Mouse (Mus musculus) CH12.LX (cell line): ENCODE measurements around the gene Bivm. TPM values are rescaled to one million over a fixed set of nuclear protein-coding genes. Genes with fewer than 3 reads are reported as not detected.
A peak's percentile ranks its signal among the peaks of the same experiment; 100 is the strongest.

Source experiments
- DNase-seq: peaks from one replicate; pipeline ENCODE4 v3.0.0-alpha.2; 2013; ENCODE audit errors: extremely low read depth
- H3K27ac ChIP-seq: 2 replicates; pipeline ENCODE4 v1.5.1; 2012; ENCODE audit warnings: low read depth, mild to moderate bottlenecking, control low read depth, moderate library complexity; ENCODE audit not compliant: insufficient read depth
- H3K27me3 ChIP-seq: replicated peaks from 2 replicates; pipeline ENCODE3; 2012; ENCODE audit warnings: inconsistent platforms
- H3K36me3 ChIP-seq, 2 experiments: replicated peaks in 1 of 2; 2 replicates each; pipeline versions ENCODE3 to v1.6.1; 2012; ENCODE audit warnings: inconsistent platforms in 1 of 2, low read length in 1 of 2, mild to moderate bottlenecking in 1 of 2, mixed read lengths in 1 of 2, moderate library complexity in 1 of 2; ENCODE audit not compliant: control insufficient read depth in 1 of 2, insufficient read depth in 1 of 2
- H3K4me1 ChIP-seq, 2 experiments: 2 replicates each; pipeline ENCODE4 v1.6.1; 2012; ENCODE audit warnings: inconsistent platforms in 1 of 2, moderate library complexity in 1 of 2; ENCODE audit not compliant: insufficient read depth in 2 of 2, control insufficient read depth in 1 of 2
- H3K4me2 ChIP-seq: 2 replicates; pipeline ENCODE4 v1.6.1; 2012; ENCODE audit warnings: low read depth, mild to moderate bottlenecking, control low read depth; ENCODE audit not compliant: poor library complexity, insufficient read depth, severe bottlenecking
- H3K4me3 ChIP-seq, 3 experiments: fragments of 150-350 bp in 1 of 3; sonication (generic) in 1 of 3; replicated peaks in 1 of 3; 2 replicates each; pipeline versions ENCODE3 to v1.5.1; 2011 to 2012; ENCODE audit warnings: low read depth in 2 of 3, low read length in 2 of 3, mild to moderate bottlenecking in 2 of 3, moderate library complexity in 2 of 3, control low read depth in 1 of 3, improper control_type of control experiment in 1 of 3, inconsistent platforms in 1 of 3, mixed read lengths in 1 of 3; ENCODE audit not compliant: poor library complexity in 1 of 3
- H3K79me2 ChIP-seq: replicated peaks from 2 replicates; pipeline ENCODE4 v1.6.1; 2012; ENCODE audit warnings: mild to moderate bottlenecking, moderate library complexity; ENCODE audit not compliant: control insufficient read depth, poor library complexity, insufficient read depth, severe bottlenecking; ENCODE audit errors: extremely low read depth
- H3K9ac ChIP-seq: 2 replicates; pipeline ENCODE4 v1.6.1; 2012; ENCODE audit warnings: low read depth, mild to moderate bottlenecking, control low read depth, moderate library complexity; ENCODE audit not compliant: insufficient read depth
- H3K9me3 ChIP-seq: replicated peaks from 2 replicates; pipeline ENCODE3; 2012; ENCODE audit warnings: low read length, inconsistent platforms, mixed read lengths
- CTCF ChIP-seq, 2 experiments: IDR thresholded peaks in 1 of 2; conservative IDR thresholded peaks in 1 of 2; 2 replicates each; pipeline ENCODE4 v1.5.1; 2011 to 2012; ENCODE audit warnings: low read depth in 2 of 2, low read length in 2 of 2, improper control_type of control experiment in 1 of 2, inconsistent platforms in 1 of 2, mild to moderate bottlenecking in 1 of 2, moderate library complexity in 1 of 2
- EP300 ChIP-seq: IDR thresholded peaks from 2 replicates; pipeline ENCODE4 v1.6.1; 2011; ENCODE audit warnings: low read length, improper control_type of control experiment
- IRF4 ChIP-seq: IDR thresholded peaks from 2 replicates; pipeline ENCODE4 v1.6.1; 2014; ENCODE audit warnings: low read depth, mild to moderate bottlenecking, inconsistent platforms, low read length, improper control_type of control experiment
- JUND ChIP-seq: conservative IDR thresholded peaks from 2 replicates; pipeline ENCODE4 v1.6.1; 2011; ENCODE audit warnings: low read depth, low read length, improper control_type of control experiment
- MAZ ChIP-seq: IDR thresholded peaks from 2 replicates; pipeline ENCODE4 v1.6.1; 2012; ENCODE audit warnings: low read depth, mild to moderate bottlenecking, inconsistent platforms, low read length, improper control_type of control experiment, moderate library complexity
- MYC ChIP-seq: IDR thresholded peaks from 2 replicates; pipeline ENCODE4 v1.6.1; 2011; ENCODE audit warnings: low read depth, mild to moderate bottlenecking, improper control_type of control experiment, low read length
- PAX5 ChIP-seq: IDR thresholded peaks from 2 replicates; pipeline ENCODE4 v1.6.1; 2012; ENCODE audit warnings: low read length, inconsistent platforms, mixed read lengths
- RAD21 ChIP-seq: IDR thresholded peaks from 2 replicates; pipeline ENCODE4 v1.6.1; 2011; ENCODE audit warnings: low read depth, mild to moderate bottlenecking, low read length, improper control_type of control experiment, moderate library complexity
- SMC3 ChIP-seq: IDR thresholded peaks from 2 replicates; pipeline ENCODE4 v1.6.1; 2011; ENCODE audit warnings: low read depth, low read length, improper control_type of control experiment
- USF1 ChIP-seq: IDR thresholded peaks from 2 replicates; pipeline ENCODE4 v1.6.1; 2014; ENCODE audit warnings: low read depth, mild to moderate bottlenecking, inconsistent platforms, low read length, improper control_type of control experiment
- ZNF384 ChIP-seq: IDR thresholded peaks from 2 replicates; pipeline ENCODE4 v1.6.1; 2012; ENCODE audit warnings: low read depth, low read length, improper control_type of control experiment, inconsistent platforms
- dilution Hi-C: fragments of 300-500 bp; cut with MboI; formaldehyde crosslinking; loops from 2 replicates; pipeline ENCODE4 v1.14.3; 2020; ENCODE audit warnings: low sequenced_read_pairs; ENCODE audit not compliant: extremely low pct_unique_long_range_greater_than_20kb, extremely low pct_ligation_motif_present
- in situ Hi-C: fragments of 300-500 bp; cut with MboI; formaldehyde crosslinking; loops from 3 replicates; pipeline ENCODE4 v1.14.3; 2019; ENCODE audit warnings: low sequenced_read_pairs, low pct_ligation_motif_present, low pct_unique_long_range_greater_than_20kb, mixed read lengths
- polyA plus RNA-seq: library from polyadenylated mRNA; unstranded; fragments of >175 nt; gene quantifications from 2 replicates; pipeline ENCODE4 v1.2.1, GENCODE M21; 2012; ENCODE audit warnings: low read depth; ENCODE audit not compliant: insufficient read length
- total RNA-seq, 2 experiments: library from RNA; depleted of rRNA; stranded (reverse); fragments of 300-350 nt in 1 of 2; fragments of >200 nt in 1 of 2; gene quantifications; 2 replicates each; pipeline ENCODE4 v1.2.3; 2012 to 2014

Bivm gene
- total and polyA plus RNA-seq, 3 experiments, result 0.04 to 0.09 (median 0.05) TPM

DNA sequence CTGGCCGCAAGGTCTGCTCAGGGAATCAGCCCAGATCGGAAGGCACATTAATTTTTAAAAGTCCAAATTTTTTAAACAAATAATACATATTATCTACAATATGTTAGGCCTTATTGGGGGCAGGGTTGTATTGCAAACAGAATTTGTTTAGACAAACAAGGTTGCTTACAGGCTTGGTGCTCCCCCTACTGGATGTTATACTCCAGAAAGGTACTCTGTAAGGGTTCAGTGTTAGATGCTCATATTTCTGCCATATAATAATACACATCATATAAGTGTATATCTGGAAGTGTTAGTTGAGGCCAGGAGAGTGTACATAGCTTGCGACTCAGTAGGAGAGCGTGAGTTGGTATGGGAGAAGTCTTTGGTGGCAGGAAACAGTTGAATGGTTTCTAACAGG lies 36.5 kb downstream of the Bivm start:
- no peaks in the 10 kb centered on the region for H3K27me3 ChIP-seq
- H3K4me3 ChIP-seq, result no peak overlapping the region
- no peaks in the 10 kb centered on the region for H3K9me3 ChIP-seq
- TF ChIP-seq MAZ (no peak), MYC (no peak), SMC3 (peak; percentile 37), RAD21 (peak; percentile 57), CTCF (conservative IDR thresholded peaks at IDR 0.05 in 1 of 2, IDR thresholded peaks at IDR 0.05 in 1 of 2; ENCODE audit: low read depth in 2 of 2, low read length in 2 of 2) (peak; percentile 28 to 65; a peak in 3 of 4 replicates), IRF4 (no peak), JUND (no peak)
- TF ChIP-seq, all 38 proteins: peak for 3
- no peaks in the 10 kb centered on the region for H3K4me1 ChIP-seq
- H3K36me3 ChIP-seq, result peaks cover 15 to 31% of the 10 kb centered on the region in 2 experiments
- in situ Hi-C loops, result no loop called here
- H3K4me2 ChIP-seq, result no peak overlapping the region
- no peak overlapping the region for H3K9ac ChIP-seq
- no peaks in the 10 kb centered on the region; the same call in 1 of the 2 replicates for H3K79me2 ChIP-seq
- no peak overlapping the region for H3K27ac ChIP-seq
- dilution Hi-C loops, result no loop called here
- no peak for DNase-seq

DNA sequence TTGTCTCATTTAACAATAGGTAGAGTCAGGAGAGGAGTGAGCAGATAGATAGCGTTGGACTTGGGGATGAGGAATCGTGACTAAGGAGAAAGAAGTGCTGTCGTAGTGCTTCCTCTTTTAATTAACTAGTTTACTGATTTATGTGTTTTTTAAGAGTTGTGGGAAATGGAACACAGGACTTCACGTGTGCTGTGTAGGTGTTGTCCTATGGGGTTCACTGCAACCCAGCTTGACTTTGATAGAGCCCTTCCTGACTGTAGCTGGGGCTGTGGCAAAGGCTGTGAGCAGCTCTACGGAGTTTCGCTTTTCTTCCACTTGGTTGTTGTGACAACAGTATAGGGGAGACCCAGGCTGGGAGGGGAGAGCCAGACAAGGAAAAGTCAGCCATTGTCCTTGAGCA lies 39.6 kb downstream of the Bivm start:
- H3K9me3 ChIP-seq, result no peaks in the 10 kb centered on the region
- dilution Hi-C loops, result no loop called here
- no peak for DNase-seq
- TF ChIP-seq USF1, result no peak
- TF ChIP-seq ZNF384, result no peak
- TF ChIP-seq, all 38 proteins: peak for 0
- Histone ChIP-seq H3K4me2 (no peak overlapping the region), H3K4me1 (peaks cover 6 to 20% of the 10 kb centered on the region in 2 experiments), H3K9ac (no peak overlapping the region), H3K79me2 (no peaks in the 10 kb centered on the region), H3K4me3 (no peak overlapping the region), H3K36me3 (peaks cover 34 to 52% of the 10 kb centered on the region in 2 experiments), H3K27ac (no peak overlapping the region), H3K27me3 (no peaks in the 10 kb centered on the region)
- in situ Hi-C loops, result no loop called here

DNA sequence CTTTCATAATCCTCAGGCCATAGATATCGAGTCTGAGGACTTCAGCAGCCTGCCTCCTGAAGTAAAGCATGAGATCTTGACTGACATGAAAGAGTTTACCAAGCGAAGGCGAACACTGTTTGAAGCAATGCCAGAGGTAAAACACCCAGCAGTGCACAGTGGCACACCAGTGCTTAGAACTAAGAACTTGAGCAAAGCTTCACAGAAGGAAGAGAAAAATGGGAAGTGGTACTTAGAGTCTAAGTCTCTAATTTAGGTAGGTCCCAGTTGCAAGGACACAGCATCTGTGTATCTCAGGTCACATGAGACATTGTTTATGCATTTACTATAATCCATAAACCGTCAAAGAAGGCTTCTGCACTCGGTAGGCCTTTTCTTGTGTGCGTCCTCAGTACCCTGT lies 43.1 kb downstream of the Bivm start:
- H3K27ac ChIP-seq, result no peak overlapping the region
- in situ Hi-C loops, result no loop called here
- peaks cover 45 to 72% of the 10 kb centered on the region in 2 experiments for H3K36me3 ChIP-seq

More for the DNA sequence above, 43.1 kb downstream of the Bivm start:
- no peak for DNase-seq
- no peaks in the 10 kb centered on the region for H3K27me3 ChIP-seq
- H3K79me2 ChIP-seq, result no peaks in the 10 kb centered on the region
- H3K4me2 ChIP-seq, result no peak overlapping the region
- dilution Hi-C loops, result no loop called here
- TF ChIP-seq EP300, result 0 out of 2 replicates have a peak, but pooled peaks have one; percentile 35
- TF ChIP-seq IRF4, result peak; percentile 42; the same call in 1 of the 2 replicates
- TF ChIP-seq PAX5, result no peak
- no peak overlapping the region for H3K9ac ChIP-seq
- H3K4me1 ChIP-seq, result peaks cover 6 to 20% of the 10 kb centered on the region in 2 experiments
- H3K9me3 ChIP-seq, result peaks cover 7% of the 10 kb centered on the region
- no peak overlapping the region for H3K4me3 ChIP-seq
